Mouse (Mus musculus) duodenum, adult 2 months (tissue): ENCODE data around the gene Rnf41. TPM values are rescaled to one million over a fixed set of nuclear protein-coding genes. Genes with fewer than 3 reads are reported as not detected.

ENCODE experiments used
- polyA plus RNA-seq: library from polyadenylated mRNA; depleted of rRNA; stranded (reverse); fragments of >200 nt; gene quantifications from 2 replicates; pipeline ENCODE4 v1.2.3, GENCODE M21; 2012; ENCODE audit warnings: low replicate concordance; rRNA removed

Gene Rnf41
- polyA plus RNA-seq: 10.0 and 17.7 TPM in 2 replicates

DNA sequence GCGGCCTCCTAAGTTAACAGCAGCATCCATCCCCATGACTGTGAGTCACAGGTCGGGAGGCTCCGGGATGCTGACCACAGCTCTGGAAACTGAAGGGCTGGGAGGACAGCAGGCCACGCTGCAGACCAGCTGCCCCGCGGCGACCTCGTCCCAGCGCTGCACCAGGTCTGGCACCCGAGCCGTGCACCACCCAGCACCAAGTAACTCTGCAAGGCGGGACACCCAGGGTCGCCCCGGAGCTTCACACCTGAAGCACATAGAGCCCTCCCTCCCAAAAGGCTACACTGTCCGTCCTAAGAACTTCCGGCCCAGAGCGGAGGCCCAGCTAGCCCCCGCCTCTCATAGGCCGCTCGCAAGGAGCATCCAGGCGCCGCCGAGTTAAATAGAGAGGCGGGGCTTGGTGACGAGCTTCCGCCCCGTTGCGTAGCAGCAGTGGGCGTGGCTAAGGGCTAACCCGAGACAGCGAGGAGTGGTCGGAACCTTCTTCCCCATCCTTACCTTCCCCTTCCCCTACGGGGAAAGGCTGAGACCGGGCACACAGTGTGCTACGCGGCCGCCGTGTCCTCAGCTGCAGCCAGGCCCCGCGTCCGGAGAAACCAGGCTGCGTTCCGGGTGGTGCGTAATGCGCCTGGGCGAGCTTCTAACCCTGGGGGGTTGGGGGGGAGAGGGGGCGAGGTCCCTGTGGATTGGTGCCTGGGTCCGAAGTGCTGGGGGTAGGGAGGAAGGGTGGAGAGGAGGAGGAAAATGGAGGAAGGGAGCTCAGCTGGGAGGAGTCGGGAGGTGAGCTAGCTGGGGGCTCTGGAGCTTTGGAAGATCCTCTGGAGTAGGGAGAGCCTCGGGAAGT, at the start of gene Rnf41, which contains the start of gene Nabp2:
TSS of gene Rnf41 (plus strand) at position 447 of the 844 bp plus-strand sequence.
TSS of gene Nabp2 (minus strand) at position 282 of the 844 bp plus-strand sequence.

DNA sequence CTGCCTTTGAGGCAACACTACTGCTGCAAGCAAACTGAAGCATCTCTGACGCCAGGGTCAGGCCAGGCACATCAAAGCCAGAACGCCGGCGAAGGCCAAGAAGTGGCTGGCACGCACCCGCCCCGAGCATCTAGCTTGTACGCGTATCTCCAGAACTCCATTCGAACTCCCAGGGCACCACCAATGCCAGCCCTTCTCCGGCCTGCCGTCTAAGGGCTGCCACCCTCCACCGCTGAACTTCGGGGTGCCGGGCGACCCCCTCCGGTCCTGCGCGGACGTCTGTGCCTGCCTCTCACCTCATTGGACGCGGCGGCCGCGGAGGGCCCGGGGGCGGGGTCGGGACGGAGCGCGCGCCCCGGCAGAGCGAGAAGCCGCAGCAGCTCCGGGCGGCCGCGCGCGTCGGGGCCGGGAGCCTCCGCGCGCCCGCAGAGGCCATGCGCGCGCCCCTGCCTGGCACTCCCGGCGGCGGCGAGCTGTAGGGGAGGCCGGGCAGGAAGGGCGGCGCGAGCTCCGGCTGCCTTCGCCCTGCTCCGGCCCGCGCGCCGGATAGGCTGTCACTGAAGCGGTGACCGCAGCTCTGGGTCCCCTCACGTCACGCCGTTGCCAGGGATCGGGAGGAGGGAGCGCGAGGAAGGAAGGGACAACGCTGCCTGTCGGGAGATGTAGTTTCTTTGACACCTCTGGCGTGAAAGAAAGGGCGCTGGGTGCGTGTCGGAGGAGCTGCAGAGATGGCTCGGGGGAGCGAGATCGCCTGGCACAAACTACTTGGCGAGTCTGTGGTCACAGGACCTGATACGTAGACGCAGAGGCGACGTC, 42.8 kb upstream of the Rnf41 start, which contains the start of gene Coq10a:
TSS of gene Coq10a (minus strand) at position 596 of the 816 bp plus-strand sequence.

DNA sequence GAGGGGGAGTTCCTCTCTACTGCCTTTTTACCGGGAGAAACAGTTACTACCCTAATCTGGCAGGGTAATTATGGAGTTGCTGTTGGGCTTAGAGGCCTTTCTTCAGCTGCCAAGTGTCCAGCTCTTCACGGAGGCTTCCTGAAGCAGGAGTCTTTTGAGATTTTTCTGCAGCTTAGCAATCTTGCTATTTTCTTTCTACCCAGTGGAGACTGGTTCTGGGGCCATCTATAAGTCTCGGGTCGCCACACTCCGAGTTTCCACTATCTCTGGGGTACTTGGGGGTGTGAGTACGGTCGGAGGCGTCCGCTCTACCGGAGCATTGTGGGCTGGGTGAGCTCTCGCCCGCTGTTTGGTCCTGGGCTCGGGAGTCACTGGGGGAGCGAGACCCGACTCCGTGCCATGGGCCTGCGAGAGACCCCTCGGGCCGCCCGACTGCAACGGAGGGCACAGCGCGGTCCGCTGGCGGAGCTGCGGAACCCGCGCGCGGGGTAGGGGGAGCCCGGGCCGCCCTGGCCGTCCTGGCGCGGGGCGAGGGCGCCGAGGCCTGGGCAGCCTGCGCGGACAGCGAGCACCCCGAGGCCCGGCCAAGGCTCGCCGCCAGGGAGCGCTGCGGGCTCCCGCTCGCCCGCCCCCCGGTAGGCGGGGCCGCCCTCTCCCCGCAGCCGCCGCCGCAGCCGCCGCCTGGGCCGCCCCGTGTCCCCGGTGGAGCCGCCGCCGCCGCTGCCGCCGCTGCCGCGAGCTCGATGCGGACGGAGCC, 34.8 kb upstream of the Rnf41 start, which contains the start of gene Ankrd52:
TSS of gene Ankrd52 (plus strand) at position 661 of the 757 bp plus-strand sequence.

DNA sequence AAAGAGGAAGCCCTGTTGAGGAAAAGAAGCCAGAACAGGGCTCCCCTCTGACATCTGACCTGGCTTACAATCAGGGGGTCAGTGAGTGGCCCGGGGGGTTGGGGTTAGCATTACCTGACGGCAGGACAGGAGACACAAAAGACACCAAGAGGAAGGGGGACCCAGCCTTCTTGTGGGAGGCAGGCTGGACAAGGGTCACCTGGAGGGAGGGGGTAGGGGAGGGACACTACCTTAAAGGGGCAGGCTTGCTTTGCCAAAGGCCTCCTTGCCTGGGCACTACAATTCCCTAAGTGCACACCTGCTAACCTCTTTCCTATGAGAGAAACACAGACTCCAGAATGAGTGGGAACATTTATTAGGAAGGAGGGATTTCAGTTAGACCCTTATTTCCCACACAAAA, 10.4 kb upstream of the Rnf41 start, which contains the start of gene Slc39a5:
TSS of gene Slc39a5 (minus strand) at position 174 of the 400 bp plus-strand sequence.

DNA sequence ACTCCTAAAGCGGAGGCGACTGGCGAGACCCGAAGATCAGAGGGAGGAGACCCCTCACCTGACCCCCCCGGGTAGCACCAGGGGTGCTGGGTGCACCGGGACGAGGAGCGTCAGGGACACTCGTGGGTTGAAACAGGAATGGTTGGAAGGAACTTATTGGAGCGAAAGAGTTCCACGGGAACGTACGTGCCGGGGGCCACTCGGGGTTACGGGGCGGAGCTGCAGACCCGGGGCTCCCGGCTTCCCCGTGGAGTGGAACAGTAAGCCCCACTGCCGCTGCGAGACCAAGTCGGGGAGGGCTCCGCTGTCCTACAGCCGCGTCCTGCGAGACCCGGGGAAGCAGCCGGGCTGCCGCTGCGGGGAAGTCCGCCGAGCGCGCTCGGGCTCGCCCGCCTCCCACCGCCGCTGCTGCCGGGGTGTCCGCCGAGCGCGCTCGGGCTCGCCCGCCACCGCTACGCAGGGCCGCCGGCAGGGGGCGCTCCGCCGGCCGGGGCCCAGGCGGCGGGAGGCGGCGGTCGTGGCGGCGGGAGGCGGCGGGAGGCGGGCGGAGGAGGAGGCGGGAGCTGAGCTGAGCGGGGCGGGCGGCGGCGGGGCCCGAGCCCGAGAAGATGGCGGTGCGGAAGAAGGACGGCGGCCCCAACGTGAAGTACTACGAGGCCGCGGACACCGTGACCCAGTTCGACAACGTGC, 47.4 kb downstream of the Rnf41 start, which contains the start of gene Smarcc2:
TSS of gene Smarcc2 (plus strand) at position 530 of the 690 bp plus-strand sequence.

Other genes starting within 250 kb of the Rnf41 start
- 38.0 and 39.4 TPM in 2 replicates for gene Rbms2, start 231.4 kb upstream of the Rnf41 start, polyA plus RNA-seq
- 8.7 and 12.3 TPM in 2 replicates for gene Gls2, start 217.2 kb upstream of the Rnf41 start, polyA plus RNA-seq
- gene Spryd4, start 199.8 kb upstream of the Rnf41 start, polyA plus RNA-seq: 8.0 and 8.8 TPM in 2 replicates
- gene Mip, start 185.8 kb upstream of the Rnf41 start, polyA plus RNA-seq: not detected in 2 replicates
- gene Timeless, start 179.6 kb upstream of the Rnf41 start, polyA plus RNA-seq: 1.1 and 1.8 TPM in 2 replicates
- gene Apon, start 157.6 kb upstream of the Rnf41 start, polyA plus RNA-seq: not detected in 2 replicates
- gene Apof, start 143.0 kb upstream of the Rnf41 start, polyA plus RNA-seq: 0.07 TPM in 1 of 2 replicates, not detected in the other
- 14.9 and 17.8 TPM in 2 replicates for gene Stat2, start 141.1 kb upstream of the Rnf41 start, polyA plus RNA-seq
- gene Il23a, start 112.9 kb upstream of the Rnf41 start, polyA plus RNA-seq: 0.09 TPM in 1 of 2 replicates, not detected in the other
- gene Pan2, start 108.3 kb upstream of the Rnf41 start, polyA plus RNA-seq: 11.9 and 15.5 TPM in 2 replicates
- gene Cnpy2, start 89.2 kb upstream of the Rnf41 start, polyA plus RNA-seq: 19.5 and 28.4 TPM in 2 replicates
- 297 and 431 TPM in 2 replicates for gene Cs, start 73.9 kb upstream of the Rnf41 start, polyA plus RNA-seq
- gene Coq10a, start 42.7 kb upstream of the Rnf41 start, polyA plus RNA-seq: 16.2 and 26.7 TPM in 2 replicates
- 11.3 and 18.5 TPM in 2 replicates for gene Ankrd52, start 34.5 kb upstream of the Rnf41 start, polyA plus RNA-seq
- 340 and 495 TPM in 2 replicates for gene Slc39a5, start 10.4 kb upstream of the Rnf41 start, polyA plus RNA-seq
- gene Nabp2, start 165 bp upstream of the Rnf41 start, polyA plus RNA-seq: 23.4 and 29.3 TPM in 2 replicates
- 59.9 and 73.0 TPM in 2 replicates for gene Smarcc2, start 47.6 kb downstream of the Rnf41 start, polyA plus RNA-seq
- gene Myl6, start 82.5 kb downstream of the Rnf41 start, polyA plus RNA-seq: 505 and 720 TPM in 2 replicates
- gene Myl6b, start 87.0 kb downstream of the Rnf41 start, polyA plus RNA-seq: 1.4 and 1.8 TPM in 2 replicates
- 22.7 and 25.3 TPM in 2 replicates for gene Esyt1, start 114.2 kb downstream of the Rnf41 start, polyA plus RNA-seq
- 12.1 and 13.9 TPM in 2 replicates for gene Zc3h10, start 136.1 kb downstream of the Rnf41 start, polyA plus RNA-seq
- gene Rpl41, start 137.6 kb downstream of the Rnf41 start, polyA plus RNA-seq: 1,592 and 1,915 TPM in 2 replicates
- gene Pa2g4, start 154.3 kb downstream of the Rnf41 start, polyA plus RNA-seq: 4.9 and 9.0 TPM in 2 replicates
- 45.3 and 63.8 TPM in 2 replicates for gene Erbb3, start 178.0 kb downstream of the Rnf41 start, polyA plus RNA-seq
- 885 and 900 TPM in 2 replicates for gene Rps26, start 215.1 kb downstream of the Rnf41 start, polyA plus RNA-seq
- 0.74 and 1.6 TPM in 2 replicates for gene Ikzf4, start 234.3 kb downstream of the Rnf41 start, polyA plus RNA-seq